Mouse (Mus musculus) inflammation-experienced regulatory T-cells, adult 6 months (primary cell): Measurements from ENCODE around the gene Nuak1. TPM values are rescaled to one million over a fixed set of nuclear protein-coding genes. Genes with fewer than 3 reads are reported as not detected.
A peak's percentile ranks its signal among the peaks of the same experiment; 100 is the strongest.
"Not testable (repeated sequence)": the region's sequence is repeated elsewhere in the genome, so short reads cannot be mapped to it uniquely, and the experiment has no call there.

ENCODE experiments used
- ATAC-seq: one replicate; pipeline ENCODE4 v1.8.0; 2017
- polyA plus RNA-seq, 3 experiments: library from polyadenylated mRNA; unstranded; fragments of 100-300 nt; shearing (Covaris generic); gene quantifications; one replicate each; pipeline ENCODE4 v1.2.1; 2017

Nuak1 gene
- not detected for polyA plus RNA-seq

GRCm38 (mm10) chr10:84440541-84441433 is at the start of gene Nuak1:
Gene Nuak1, minus strand, starts transcription at chr10:84440597.
- peak; percentile 27 for ATAC-seq

- no peak for ATAC-seq
Observed at GRCm38 (mm10) chr10:84490115-84490514, 49.7 kb upstream of the Nuak1 start.

GRCm38 (mm10) chr10:84488315-84488714 is 47.9 kb upstream of the Nuak1 start:
- peak; percentile 43 for ATAC-seq

GRCm38 (mm10) chr10:84484661-84485060 is 44.3 kb upstream of the Nuak1 start:
- no peak for ATAC-seq

- ATAC-seq = no peak
Observed at GRCm38 (mm10) chr10:84483553-84483952, 43.2 kb upstream of the Nuak1 start.

GRCm38 (mm10) chr10:84483069-84483468 is 42.7 kb upstream of the Nuak1 start:
- no peak for ATAC-seq

- not testable (repeated sequence) for ATAC-seq
Observed at GRCm38 (mm10) chr10:84482418-84482817, 42.0 kb upstream of the Nuak1 start.

- ATAC-seq = no peak
Observed at GRCm38 (mm10) chr10:84481327-84481671, 40.9 kb upstream of the Nuak1 start.

GRCm38 (mm10) chr10:84480667-84481326 is 40.4 kb upstream of the Nuak1 start:
- ATAC-seq = no peak

- ATAC-seq = no peak
Observed at GRCm38 (mm10) chr10:84480146-84480545, 39.7 kb upstream of the Nuak1 start.

GRCm38 (mm10) chr10:84477613-84478076 is 37.2 kb upstream of the Nuak1 start:
- no peak for ATAC-seq

- ATAC-seq = no peak
Observed at GRCm38 (mm10) chr10:84477045-84477612, 36.7 kb upstream of the Nuak1 start.

- ATAC-seq = no peak
Observed at GRCm38 (mm10) chr10:84467555-84468164, 27.3 kb upstream of the Nuak1 start.

- no peak for ATAC-seq
Observed at GRCm38 (mm10) chr10:84465511-84465910, 25.1 kb upstream of the Nuak1 start.

- ATAC-seq = no peak
Observed at GRCm38 (mm10) chr10:84460420-84461101, 20.2 kb upstream of the Nuak1 start.

- ATAC-seq = no peak
Observed at GRCm38 (mm10) chr10:84458094-84458493, 17.7 kb upstream of the Nuak1 start.

- no peak for ATAC-seq
Observed at GRCm38 (mm10) chr10:84457539-84457938, 17.1 kb upstream of the Nuak1 start.

- no peak for ATAC-seq
Observed at GRCm38 (mm10) chr10:84456632-84457320, 16.4 kb upstream of the Nuak1 start.

GRCm38 (mm10) chr10:84451883-84452282 is 11.5 kb upstream of the Nuak1 start:
- no peak for ATAC-seq

- ATAC-seq = no peak
Observed at GRCm38 (mm10) chr10:84450654-84451053, 10.3 kb upstream of the Nuak1 start.

- ATAC-seq = no peak
Observed at GRCm38 (mm10) chr10:84449733-84450132, 9.3 kb upstream of the Nuak1 start.

GRCm38 (mm10) chr10:84447411-84447821 is 7.0 kb upstream of the Nuak1 start:
- no peak for ATAC-seq
